Comparison of ENCODE assay signal across 13 mouse cellular contexts in genomic region chr11:67999629-68000028, GRCm38 (mm10). TPM values are rescaled to one million over a fixed set of nuclear protein-coding genes. Genes with fewer than 3 reads are reported as not detected.
DNase-seq lines count a peak whose midpoint lies in the region; TF ChIP-seq lines count a peak whose summit lies in the region.
"Had no signal": no experiment of that assay in that cellular context is flagged by ENCODE, and none has a peak within 500 bp of the region (broad histone marks: within the 10 kb centered on the region; RNA-seq: fewer than 3 reads in every experiment).

No protein-coding gene starts in this region.

- peak overlapping the region; percentile 53; the same call in 1 of the 2 replicates for H3K27ac ChIP-seq in left cerebral cortex, adult 2 months
- H3K27ac ChIP-seq in CH12.LX (ENCODE audit: insufficient read depth, low read depth) = no peak overlapping the region
- H3K27ac ChIP-seq: macrophage had no signal

- no peak for TF ChIP-seq EP300 in CH12.LX (IDR thresholded peaks at IDR 0.05; ENCODE audit: low read length)

- peak; percentile 55 for TF ChIP-seq RAD21 in CH12.LX (IDR thresholded peaks at IDR 0.05; ENCODE audit: low read depth, low read length)

- in situ Hi-C loops in CH12.LX (cut with MboI; ENCODE audit: low pct_ligation_motif_present, low pct_unique_long_range_greater_than_20kb, low sequenced_read_pairs) = loop anchor here (5.0 kb wide), 1 partner anchor 408 kb away; no protein-coding TSS in a partner anchor

- no peak for TF ChIP-seq POLR2A in CH12.LX (IDR thresholded peaks at IDR 0.05; ENCODE audit: low read depth, low read length)

- H3K79me2 ChIP-seq in CH12.LX (replicated peaks; ENCODE audit: control insufficient read depth, extremely low read depth, insufficient read depth, poor library complexity, severe bottlenecking) = no peaks in the 10 kb centered on the region

- H3K27me3 ChIP-seq in CH12.LX (replicated peaks) = no peaks in the 10 kb centered on the region

- dilution Hi-C loops in CH12.LX (cut with MboI; ENCODE audit: extremely low pct_ligation_motif_present, extremely low pct_unique_long_range_greater_than_20kb, low sequenced_read_pairs) = no loop called here

- peaks cover 11 to 60% of the 10 kb centered on the region in 2 experiments for H3K36me3 ChIP-seq in CH12.LX (replicated peaks in 1 of 2; ENCODE audit: control insufficient read depth in 1 of 2, insufficient read depth in 1 of 2, low read length in 1 of 2)

- H3K4me2 ChIP-seq in CH12.LX (ENCODE audit: insufficient read depth, low read depth, poor library complexity, severe bottlenecking) = no peak overlapping the region

- H3K9me3 ChIP-seq in CH12.LX (replicated peaks; ENCODE audit: low read length) = no peaks in the 10 kb centered on the region

- peak; percentile 54 for DNase-seq in embryo, embryonic 10.5 days (ENCODE audit: low spot score)
- DNase-seq in embryo, embryonic 10 days (ENCODE audit: low spot score) = no peak
- DNase-seq in left cerebral cortex, adult 2 months (ENCODE audit: extremely low spot score in 1 of 2, low spot score in 2 of 2) = no peak
- DNase-seq in left cerebral cortex, adult 11 months (ENCODE audit: low spot score) = no peak
- DNase-seq in CH12.LX (ENCODE audit: extremely low read depth) = no peak
- DNase-seq in induced T-regulatory cell, adult 2 months (ENCODE audit: low read depth) = peak; percentile 11
- DNase-seq in layer of hippocampus, postnatal 36 days = no peak
- no peak for DNase-seq in gastrocnemius, postnatal 10 days
- DNase-seq: gastrocnemius, postnatal 14 days; heart, postnatal 36 days; kidney, postnatal 10 days; liver had no signal

- peaks cover 0 to 7% of the 10 kb centered on the region in 2 experiments; a peak in 1 of 4 replicates for H3K4me1 ChIP-seq in CH12.LX (ENCODE audit: control insufficient read depth in 1 of 2, insufficient read depth in 2 of 2)

- intact Hi-C loops in left cerebral cortex, adult 2 months (cut with DNase I) = loop anchor here (5.0 kb wide), 1 partner anchor 188 kb away; no protein-coding TSS in a partner anchor

- H3K4me3 ChIP-seq in left cerebral cortex, adult 2 months = no peak overlapping the region
- H3K4me3 ChIP-seq in CH12.LX (replicated peaks in 1 of 3; ENCODE audit: low read depth in 2 of 3, low read length in 2 of 3, poor library complexity in 1 of 3) = no peak overlapping the region

- TF ChIP-seq CTCF in left cerebral cortex, adult 2 months (IDR thresholded peaks at IDR 0.05) = no peak; the same call in none of the 2 replicates
- TF ChIP-seq CTCF in CH12.LX (conservative IDR thresholded peaks at IDR 0.05 in 1 of 2, IDR thresholded peaks at IDR 0.05 in 1 of 2; ENCODE audit: low read depth in 2 of 2, low read length in 2 of 2) = peak in 1 of 2 experiments; percentile 52; a peak in 2 of 4 replicates

- H3K9ac ChIP-seq in CH12.LX (ENCODE audit: insufficient read depth, low read depth) = no peak overlapping the region

TF ChIP-seq in CH12.LX, 34 proteins besides CTCF, POLR2A, EP300 and RAD21:
- TF ChIP-seq GABPA (IDR thresholded peaks at IDR 0.05; ENCODE audit: insufficient replicate concordance, low read depth, low read length) = no peak
- TF ChIP-seq ETS1 (conservative IDR thresholded peaks at IDR 0.05; ENCODE audit: low read depth, low read length) = no peak
- no peak for TF ChIP-seq JUN (IDR thresholded peaks at IDR 0.05; ENCODE audit: insufficient read depth, low read depth, low read length)
- TF ChIP-seq ZNF384 (IDR thresholded peaks at IDR 0.05; ENCODE audit: low read depth, low read length) = no peak
- TF ChIP-seq UBTF (IDR thresholded peaks at IDR 0.05; ENCODE audit: low read depth, low read length) = no peak
- TF ChIP-seq CHD2 (IDR thresholded peaks at IDR 0.05; ENCODE audit: low read length) = no peak
- TF ChIP-seq SIN3A (IDR thresholded peaks at IDR 0.05; ENCODE audit: low read length) = no peak
- no peak for TF ChIP-seq ZKSCAN1 (IDR thresholded peaks at IDR 0.05; ENCODE audit: borderline replicate concordance, low read depth, low read length)
- no peak for TF ChIP-seq USF1 (IDR thresholded peaks at IDR 0.05; ENCODE audit: low read depth, low read length)
- no peak for TF ChIP-seq MXI1 (IDR thresholded peaks at IDR 0.05; ENCODE audit: low read depth, low read length)
- TF ChIP-seq IRF4 (IDR thresholded peaks at IDR 0.05; ENCODE audit: low read depth, low read length) = no peak
- TF ChIP-seq NRF1 (IDR thresholded peaks at IDR 0.05; ENCODE audit: low read depth, low read length) = no peak
- no peak for TF ChIP-seq USF2 (conservative IDR thresholded peaks at IDR 0.05; ENCODE audit: low read depth, low read length)
- no peak for TF ChIP-seq MYC (IDR thresholded peaks at IDR 0.05; ENCODE audit: low read depth, low read length)
- no peak for TF ChIP-seq RCOR1 (conservative IDR thresholded peaks at IDR 0.05; ENCODE audit: low read depth, low read length)
- TF ChIP-seq POLR2AphosphoS2 (IDR thresholded peaks at IDR 0.05; ENCODE audit: low read depth, low read length) = no peak
- no peak for TF ChIP-seq MAX (IDR thresholded peaks at IDR 0.05; ENCODE audit: low read length)
- no peak for TF ChIP-seq MAZ (IDR thresholded peaks at IDR 0.05; ENCODE audit: low read depth, low read length)
- TF ChIP-seq PAX5 (IDR thresholded peaks at IDR 0.05; ENCODE audit: low read length) = no peak

RNA-seq across cellular contexts. Expression of gene Stx8, which starts 33.6 kb away (rescaled TPM):
- 10 to 100 TPM; 36.4 to 42.7 TPM for total RNA-seq in left cerebral cortex, adult 2 months (2021)
- total RNA-seq in CH12.LX (2012; rRNA removed) = 33.5 and 35.2 TPM in 2 replicates
- 31.8 and 39.2 TPM in 2 replicates for total RNA-seq in CH12.LX (2014; rRNA removed)
- 57.9 and 61.3 TPM in 2 replicates for polyA plus RNA-seq in CH12.LX (2012; ENCODE audit: insufficient read length, low read depth)
- 10 to 100 TPM; 39.3 to 43.9 TPM for total RNA-seq in layer of hippocampus, postnatal 36 days (2021)
- total RNA-seq in gastrocnemius, postnatal 10 days (2021) = 10 to 100 TPM; 24.6 to 27.5 TPM

RNA-seq across cellular contexts. Expression of gene Cfap52, which starts 34.2 kb away (rescaled TPM):
- 1 to 10 TPM; 7.3 to 7.7 TPM for total RNA-seq in left cerebral cortex, adult 2 months (2021)
- total RNA-seq in CH12.LX (2012; rRNA removed) (not detected in 2 replicates), CH12.LX (2014; rRNA removed) (not detected in 2 replicates)
- polyA plus RNA-seq in CH12.LX (2012; ENCODE audit: insufficient read length, low read depth) = 0.20 TPM in 1 of 2 replicates, not detected in the other
- total RNA-seq in layer of hippocampus, postnatal 36 days (2021) = 1 to 10 TPM; 1.1 to 1.2 TPM
- 1 to 10 TPM; 6.6 to 7.0 TPM for total RNA-seq in gastrocnemius, postnatal 10 days (2021)
- total RNA-seq: heart, postnatal 36 days had no signal
- polyA plus RNA-seq: macrophage had no signal

Comparison
In these comparisons a context has a peak if more than half of its experiments do, and no peak if none do; other contexts are left out.
1. DNase-seq: peak in embryo, embryonic 10.5 days (single experiment) and induced T-regulatory cell, adult 2 months (single experiment); none in embryo, embryonic 10 days (single experiment), left cerebral cortex, adult 2 months (0 of 2), left cerebral cortex, adult 11 months (single experiment), CH12.LX (single experiment), layer of hippocampus, postnatal 36 days (0 of 2) and gastrocnemius, postnatal 10 days (single experiment).